Mouse (Mus musculus) liver, embryonic 14.5 days (tissue): Measurements from ENCODE around the gene Gjb4.

ENCODE experiments used
- CTCF ChIP-seq: IDR thresholded peaks from 2 replicates; pipeline ENCODE4 v1.5.1; 2016; ENCODE audit warnings: antibody characterized with exemption, low read depth, control low read depth
- EP300 ChIP-seq: IDR thresholded peaks from 2 replicates; pipeline ENCODE4 v1.6.1; 2016; ENCODE audit warnings: antibody characterized with exemption, low read depth

DNA sequence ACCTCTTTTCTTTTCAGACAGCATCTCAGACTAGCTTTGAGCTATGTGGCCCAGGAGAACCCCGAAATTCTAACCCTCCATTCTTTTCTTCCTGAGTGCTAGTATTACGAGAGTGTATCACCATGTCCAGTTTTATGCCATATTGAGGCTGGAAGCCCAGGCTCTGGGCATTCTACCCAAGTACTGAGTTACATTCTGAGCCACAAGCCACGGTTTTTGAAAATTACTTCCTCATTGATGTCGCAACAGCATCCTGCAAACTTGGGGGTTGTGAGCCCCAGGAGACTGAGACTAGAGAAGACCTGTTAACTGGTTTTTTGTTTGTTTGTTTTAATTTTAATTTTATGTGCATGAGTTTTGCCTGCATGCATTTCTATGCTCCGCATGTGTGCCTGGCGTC lies 26.1 kb downstream of the Gjb4 start:
- TF ChIP-seq CTCF (no peak), EP300 (no peak)
